Mouse (Mus musculus) heart, adult 2 months (tissue): ENCODE results near the gene Spats2. TPM values are rescaled to one million over a fixed set of nuclear protein-coding genes. Genes with fewer than 3 reads are reported as not detected.

Source experiments
- DNase-seq, 2 experiments: peaks; one replicate each; pipeline ENCODE4 v3.0.0; 2021
- H3K27ac ChIP-seq: fragments of 200-600 bp; 2 replicates; pipeline ENCODE4 v1.8.1; 2022
- H3K27me3 ChIP-seq: fragments of 200-500 bp; 2 replicates; pipeline ENCODE4 v1.6.1; 2012; ENCODE audit warnings: mild to moderate bottlenecking, low read length, inconsistent platforms, mixed read lengths; ENCODE audit not compliant: control insufficient read depth, insufficient read depth
- H3K36me3 ChIP-seq: fragments of 200-500 bp; 2 replicates; pipeline ENCODE4 v1.6.1; 2012; ENCODE audit warnings: low read length, inconsistent platforms; ENCODE audit not compliant: control insufficient read depth, insufficient read depth
- H3K4me1 ChIP-seq: fragments of 200-500 bp; 2 replicates; pipeline ENCODE4 v1.6.1; 2011; ENCODE audit warnings: low read length; ENCODE audit not compliant: control insufficient read depth, insufficient read depth
- H3K4me3 ChIP-seq: fragments of 200-600 bp; 2 replicates; pipeline ENCODE4 v1.8.1; 2022
- H3K79me2 ChIP-seq: fragments of 200-500 bp; replicated peaks from 2 replicates; pipeline ENCODE4 v1.6.1; 2012; ENCODE audit warnings: mild to moderate bottlenecking, inconsistent platforms, low read length, moderate library complexity, mixed read lengths; ENCODE audit not compliant: control insufficient read depth, insufficient read depth
- H3K9ac ChIP-seq: fragments of 200-500 bp; 2 replicates; pipeline ENCODE4 v1.6.1; 2012; ENCODE audit warnings: low read depth, mild to moderate bottlenecking, control low read depth, inconsistent platforms, low read length, mixed read lengths
- CTCF ChIP-seq: fragments of 200-600 bp; IDR thresholded peaks from 2 replicates; pipeline ENCODE4 v1.8.1; 2022; ENCODE audit warnings: antibody characterized with exemption, mild to moderate bottlenecking, moderate library complexity
- EP300 ChIP-seq: fragments of 200-500 bp; IDR thresholded peaks from 2 replicates; pipeline ENCODE4 v1.6.1; 2011; ENCODE audit warnings: low read depth, low read length, control low read depth; ENCODE audit not compliant: insufficient read depth
- POLR2A ChIP-seq: fragments of 200-500 bp; IDR thresholded peaks from 2 replicates; pipeline ENCODE4 v1.6.1; 2011; ENCODE audit warnings: mild to moderate bottlenecking, low read depth, low read length, control low read depth; ENCODE audit not compliant: insufficient read depth
- WGBS: fragments of 180-500 bp; shearing (Covaris S2); methylation state at CpG from one replicate; pipeline ENCODE4 v1.1.7; 2018; 5-methylcytosine and 5-hydroxymethylcytosine counted together
- intact Hi-C: fragments of 180-260 bp; cut with DNase I; formaldehyde crosslinking; loops from one replicate; pipeline ENCODE4 v1.15.1; 2025
- polyA plus RNA-seq: library from polyadenylated mRNA; depleted of rRNA; stranded (reverse); fragments of >200 nt; gene quantifications from 2 replicates; pipeline ENCODE4 v1.2.3, GENCODE M21; 2012
- total RNA-seq, 2 experiments: library from RNA; stranded (reverse); gene quantifications; 2 replicates each; pipeline ENCODE4 v1.2.3; 2021

Gene Spats2
- total and polyA plus RNA-seq, 3 experiments = 5.3 to 6.7 (median 6.6) TPM

GRCm38 (mm10) chr15:99096061-99096793 lies 29.5 kb upstream of the Spats2 start:
- 24% methylated on average over 24 of the region's 24 CpGs for WGBS
- Histone ChIP-seq H3K4me1 (peaks cover 3% of the 10 kb centered on the region), H3K27me3 (peaks cover 18% of the 10 kb centered on the region), H3K9ac (no peak overlapping the region), H3K27ac (no peak overlapping the region), H3K4me3 (no peak overlapping the region; the same call in 1 of the 2 replicates), H3K79me2 (no peaks in the 10 kb centered on the region), H3K36me3 (no peaks in the 10 kb centered on the region)
- TF ChIP-seq CTCF = no peak
- no peak for TF ChIP-seq POLR2A
- TF ChIP-seq EP300 = no peak
- intact Hi-C loops = no loop called here
- DNase-seq = no peak

GRCm38 (mm10) chr15:99096831-99097500 lies 28.8 kb upstream of the Spats2 start:
- TF ChIP-seq POLR2A (no peak), CTCF (no peak), EP300 (no peak)
- H3K27ac ChIP-seq = no peak overlapping the region

GRCm38 (mm10) chr15:99097840-99098492 lies 27.8 kb upstream of the Spats2 start:
- peaks cover 3% of the 10 kb centered on the region for H3K4me1 ChIP-seq
- intact Hi-C loops = loop anchor here (2.0 kb wide), 1 partner anchor 47 kb away; no protein-coding TSS in a partner anchor
- peak overlapping the region; percentile 41 for H3K4me3 ChIP-seq
- peak overlapping the region; percentile 34; the same call in 1 of the 2 replicates for H3K9ac ChIP-seq
- no peak overlapping the region for H3K27ac ChIP-seq
- peaks cover 18% of the 10 kb centered on the region for H3K27me3 ChIP-seq
- peak in 1 of 2 experiments; percentile 56 for DNase-seq
- H3K36me3 ChIP-seq = no peaks in the 10 kb centered on the region
- under 1% methylated on average over 39 of the region's 39 CpGs for WGBS
- TF ChIP-seq CTCF (no peak), EP300 (no peak), POLR2A (no peak)
- H3K79me2 ChIP-seq = no peaks in the 10 kb centered on the region

More at GRCm38 (mm10) chr15:99096831-99097500, 28.8 kb upstream of the Spats2 start:
- Histone ChIP-seq H3K9ac (no peak overlapping the region), H3K27me3 (peaks cover 18% of the 10 kb centered on the region), H3K79me2 (no peaks in the 10 kb centered on the region), H3K4me3 (peak overlapping the region; percentile 41), H3K4me1 (peaks cover 3% of the 10 kb centered on the region), H3K36me3 (no peaks in the 10 kb centered on the region)
- peak in 1 of 2 experiments; percentile 48 for DNase-seq
- intact Hi-C loops = no loop called here
- 1% methylated on average over 57 of the region's 58 CpGs for WGBS

- DNase-seq = no peak
- Histone ChIP-seq H3K4me1 (peaks cover 3% of the 10 kb centered on the region), H3K27ac (no peak overlapping the region), H3K36me3 (no peaks in the 10 kb centered on the region), H3K27me3 (peaks cover 18% of the 10 kb centered on the region), H3K79me2 (no peaks in the 10 kb centered on the region), H3K4me3 (peak overlapping the region; percentile 41; the same call in 1 of the 2 replicates), H3K9ac (0 out of 2 replicates have a peak overlapping the region, but pooled peaks have one; percentile 34)
- 5% methylated on average over 9 of the region's 9 CpGs for WGBS
- no peak for TF ChIP-seq CTCF
- TF ChIP-seq POLR2A = no peak
- no peak for TF ChIP-seq EP300
- intact Hi-C loops = loop anchor here (2.0 kb wide), 1 partner anchor 48 kb away; no protein-coding TSS in a partner anchor
These were observed 27.2 kb upstream of the Spats2 start for GRCm38 (mm10) chr15:99098493-99098861.

GRCm38 (mm10) chr15:99099139-99099556 lies 26.6 kb upstream of the Spats2 start:
- Histone ChIP-seq H3K36me3 (no peaks in the 10 kb centered on the region), H3K79me2 (no peaks in the 10 kb centered on the region), H3K27ac (no peak overlapping the region), H3K27me3 (peaks cover 18% of the 10 kb centered on the region), H3K4me1 (peaks cover 3% of the 10 kb centered on the region), H3K9ac (no peak overlapping the region), H3K4me3 (no peak overlapping the region)
- TF ChIP-seq EP300 (no peak), POLR2A (no peak), CTCF (peak; percentile 85)
- peak; percentile 54 to 70 for DNase-seq
- intact Hi-C loops = loop anchor here (2.0 kb wide), 1 partner anchor 48 kb away; no protein-coding TSS in a partner anchor
- 6% methylated on average over 15 of the region's 15 CpGs for WGBS
